In the genomic region with DNA sequence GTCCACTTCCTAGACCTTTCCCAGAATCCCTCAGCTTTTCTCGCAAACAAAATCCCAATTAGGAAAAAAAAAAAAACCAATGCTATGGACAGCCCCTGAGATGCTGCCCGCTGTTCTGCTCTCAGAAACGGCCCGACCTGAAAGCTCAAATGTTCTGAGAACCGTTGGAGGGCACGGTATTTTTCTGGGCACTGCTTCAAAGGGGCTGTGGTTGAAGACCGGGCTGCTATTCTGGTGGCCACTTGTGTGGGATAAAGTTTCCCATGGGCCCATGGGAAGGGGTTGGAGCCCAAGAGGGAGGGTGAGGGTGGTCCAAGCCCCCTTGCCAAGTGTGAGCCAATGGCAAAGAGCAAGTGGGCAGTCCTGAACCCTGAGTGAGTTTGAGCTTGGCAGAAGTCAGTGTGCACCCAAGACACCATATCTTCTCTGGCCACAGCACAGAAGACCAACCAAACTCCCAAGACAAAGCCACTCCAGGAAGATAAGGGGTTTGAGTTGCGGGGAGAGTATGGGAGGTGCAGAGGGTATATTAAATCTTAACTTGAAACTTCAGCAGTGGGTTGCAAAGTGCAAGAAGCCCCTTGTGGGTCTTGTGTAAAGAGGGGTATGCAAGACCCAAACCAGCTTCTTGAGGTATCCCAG, we compare ENCODE assay signal across 21 mouse cellular contexts. TPM values are rescaled to one million over a fixed set of nuclear protein-coding genes. Genes with fewer than 3 reads are reported as not detected.
DNase-seq lines count a peak whose midpoint lies in the region; ATAC-seq and TF ChIP-seq lines count a peak whose summit lies in the region.
"Had no signal": no experiment of that assay in that cellular context is flagged by ENCODE, and none has a peak within 500 bp of the region (broad histone marks: within the 10 kb centered on the region; RNA-seq: fewer than 3 reads in every experiment).

No protein-coding gene starts in this region.

- ATAC-seq in limb, embryonic 14.5 days (ENCODE audit: low FRiP score, low read depth) = no peak
- no peak for ATAC-seq in embryonic facial prominence, embryonic 15.5 days (ENCODE audit: insufficient number of reproducible peaks, low FRiP score, low TSS enrichment, low read depth)
- ATAC-seq in megakaryocyte-erythroid progenitor cell, adult 5-6 weeks (replicated peaks; ENCODE audit: low FRiP score, low TSS enrichment, poor library complexity, severe bottlenecking) = 0 out of 2 replicates have a peak, but pooled peaks have one; percentile 36
- no peak for ATAC-seq in cerebellum, adult (ENCODE audit: insufficient number of reproducible peaks, low FRiP score, low TSS enrichment)
- ATAC-seq: activated CD4-positive, CD25-positive, alpha-beta regulatory T cell, adult 4 months; forebrain, embryonic 14.5 days had no signal

- H3K9me3 ChIP-seq in limb, embryonic 14.5 days (ENCODE audit: control insufficient read depth, low read length) = no peaks in the 10 kb centered on the region
- H3K9me3 ChIP-seq in limb, embryonic 10.5 days (replicated peaks) = no peaks in the 10 kb centered on the region
- H3K9me3 ChIP-seq in embryonic facial prominence, embryonic 15.5 days (replicated peaks) = no peaks in the 10 kb centered on the region

- H3K4me2 ChIP-seq in limb, embryonic 14.5 days (replicated peaks; ENCODE audit: low read depth, low read length, severe bottlenecking) = no peak overlapping the region
- no peak overlapping the region for H3K4me2 ChIP-seq in embryonic facial prominence, embryonic 15.5 days (replicated peaks)

- peaks cover 37% of the 10 kb centered on the region for H3K4me1 ChIP-seq in limb, embryonic 14.5 days (ENCODE audit: control insufficient read depth, insufficient read depth, low read length)
- peaks cover 39% of the 10 kb centered on the region for H3K4me1 ChIP-seq in limb, embryonic 10.5 days
- H3K4me1 ChIP-seq in embryonic facial prominence, embryonic 15.5 days = peaks cover 50% of the 10 kb centered on the region

- H3K27me3 ChIP-seq in limb, embryonic 14.5 days (ENCODE audit: control insufficient read depth, insufficient read depth, low read length) = no peaks in the 10 kb centered on the region
- no peaks in the 10 kb centered on the region for H3K27me3 ChIP-seq in limb, embryonic 10.5 days (ENCODE audit: low read depth, poor library complexity, severe bottlenecking)
- no peaks in the 10 kb centered on the region for H3K27me3 ChIP-seq in embryonic facial prominence, embryonic 15.5 days

- 76% methylated on average over 8 of the region's 8 CpGs for WGBS in limb, embryonic 14.5 days
- WGBS in limb, embryonic 10.5 days = 94% methylated on average over 8 of the region's 8 CpGs
- 77% methylated on average over 8 of the region's 8 CpGs for WGBS in embryonic facial prominence, embryonic 15.5 days

- no peak for DNase-seq in gastrocnemius, adult 2 months
- no peak for DNase-seq in gastrocnemius, adult 8-10 months (ENCODE audit: low spot score in 2 of 2)
- DNase-seq in limb, embryonic 14.5 days (ENCODE audit: low spot score) = no peak
- no peak for DNase-seq in limb, embryonic 10.5 days (ENCODE audit: low spot score)
- DNase-seq in adrenal gland, postnatal 10 days = no peak
- DNase-seq: adrenal gland, postnatal 14 days; cerebellum, adult 11-12 months; cerebellum, postnatal 25 days; gastrocnemius, postnatal 10 days; kidney, adult 18-20 months; kidney, postnatal 36 days; layer of hippocampus, adult 9-11 months; midbrain, embryonic 14.5 days; thymus, adult 18-20 months had no signal

- intact Hi-C loops in gastrocnemius, adult 2 months (cut with DNase I) = no loop called here

- H3K9ac ChIP-seq in limb, embryonic 14.5 days (ENCODE audit: low read depth, low read length, severe bottlenecking) = no peak overlapping the region
- H3K9ac ChIP-seq in embryonic facial prominence, embryonic 15.5 days = no peak overlapping the region

- H3K27ac ChIP-seq in gastrocnemius, adult 2 months = peak overlapping the region; percentile 81
- H3K27ac ChIP-seq in limb, embryonic 14.5 days (replicated peaks; ENCODE audit: low read depth, low read length) = peak overlapping the region; percentile 4; the same call in 1 of the 2 replicates
- H3K27ac ChIP-seq in limb, embryonic 10.5 days = no peak overlapping the region
- 0 out of 2 replicates have a peak overlapping the region, but pooled peaks have one; percentile 4 for H3K27ac ChIP-seq in embryonic facial prominence, embryonic 15.5 days (replicated peaks)

- no peak for TF ChIP-seq CTCF in gastrocnemius, adult 2 months (IDR thresholded peaks at IDR 0.05)

- TF ChIP-seq POLR2A in limb, embryonic 14.5 days (IDR thresholded peaks at IDR 0.05; ENCODE audit: borderline replicate concordance, extremely low read depth, insufficient read depth, insufficient read length) = no peak

- H3K36me3 ChIP-seq in limb, embryonic 14.5 days (ENCODE audit: control insufficient read depth, insufficient read depth, low read length) = no peaks in the 10 kb centered on the region
- H3K36me3 ChIP-seq in limb, embryonic 10.5 days = peaks cover 14% of the 10 kb centered on the region
- no peaks in the 10 kb centered on the region for H3K36me3 ChIP-seq in embryonic facial prominence, embryonic 15.5 days

- no peak overlapping the region for H3K4me3 ChIP-seq in gastrocnemius, adult 2 months
- H3K4me3 ChIP-seq in limb, embryonic 14.5 days (replicated peaks; ENCODE audit: low read length) = no peak overlapping the region
- no peak overlapping the region for H3K4me3 ChIP-seq in limb, embryonic 10.5 days
- H3K4me3 ChIP-seq in embryonic facial prominence, embryonic 15.5 days (replicated peaks) = no peak overlapping the region
- H3K4me3 ChIP-seq: erythroblast, embryonic 14.5 days; myocyte had no signal

RNA-seq across cellular contexts. Expression of gene Timp3, which starts 29.2 kb away (rescaled TPM):
- 10 to 100 TPM; 71.5 to 81.6 TPM for total RNA-seq in gastrocnemius, adult 2 months (2021)
- total RNA-seq in gastrocnemius, adult 8-10 months (2022) = 10 to 100 TPM; 47.0 to 80.7 (median 56.9) TPM
- 57.4 and 73.3 TPM in 2 replicates for polyA plus RNA-seq in limb, embryonic 14.5 days (2012; rRNA removed)
- polyA plus RNA-seq in limb, embryonic 14.5 days (2014; fragmentation: Nextera tagmentation; extraction: Ambion mirVana) = 66.5 and 75.1 TPM in 2 replicates
- 28.9 and 43.5 TPM in 2 replicates for polyA plus RNA-seq in limb, embryonic 10.5 days (2016; fragmentation: Nextera tagmentation; extraction: Ambion mirVana)
- polyA plus RNA-seq in embryonic facial prominence, embryonic 15.5 days (2015; fragmentation: Nextera tagmentation; extraction: Ambion mirVana) = 81.4 and 82.5 TPM in 2 replicates
- total RNA-seq in megakaryocyte-erythroid progenitor cell, adult 5-6 weeks (2014; fragmentation: Nextera tagmentation) = 1.6 TPM in 1 of 2 replicates, not detected in the other
- 2.4 and 2.7 TPM in 2 replicates for total RNA-seq in megakaryocyte-erythroid progenitor cell, adult 5-6 weeks (2017)
- total RNA-seq in adrenal gland, postnatal 10 days (2021) = 100 to 1,000 TPM; 209 to 211 TPM
- polyA plus RNA-seq: activated CD4-positive, CD25-positive, alpha-beta regulatory T cell, adult 4 months had no signal

Comparison
In these comparisons a context has a peak if more than half of its experiments do, and no peak if none do; other contexts are left out.
1. RNA of gene Timp3, which starts 29.2 kb away (total RNA-seq): 209 to 211 TPM in adrenal gland, postnatal 10 days, 71.5 to 81.6 TPM in gastrocnemius, adult 2 months and 47.0 to 80.7 TPM in gastrocnemius, adult 8-10 months; 1.6 to 2.7 TPM in megakaryocyte-erythroid progenitor cell, adult 5-6 weeks; every median in the first group is over 10 times any median in the second.